Mouse (Mus musculus) liver, adult 10 weeks (tissue): ENCODE data around the gene Arhgef12. TPM values are rescaled to one million over a fixed set of nuclear protein-coding genes. Genes with fewer than 3 reads are reported as not detected.

Experiments used
- polyA plus RNA-seq: library from polyadenylated mRNA; stranded (reverse); fragments of 350-450 nt; fragmentation: Illumina TruSeq; extraction: RNeasy Lipid Tissue Mini Kit (QIAGEN cat#74804); gene quantifications from one replicate; pipeline ENCODE4 v1.2.3, GENCODE M21; 2014; ENCODE audit warnings: low read depth, low replicate concordance

The Arhgef12 gene
- polyA plus RNA-seq, result 37.4 TPM

DNA sequence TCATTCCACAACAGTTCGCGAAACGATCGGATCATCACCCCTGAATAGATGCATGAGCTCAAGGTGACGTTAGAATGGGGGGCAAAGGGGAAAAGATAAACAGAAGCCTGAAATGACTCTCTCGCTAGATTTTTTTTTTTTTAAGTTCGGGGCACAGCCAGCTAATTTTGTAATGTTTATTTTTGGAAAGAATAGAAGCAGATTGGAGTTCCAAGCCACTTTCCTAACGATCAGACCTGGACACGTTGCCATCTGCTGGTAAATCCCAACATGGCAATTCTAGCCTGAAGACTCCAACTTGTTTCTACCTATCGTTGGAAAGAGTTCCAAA is at the start of gene Arhgef12:
TSS of gene Arhgef12 (minus strand) at position 53 of the 331 bp plus-strand sequence.

DNA sequence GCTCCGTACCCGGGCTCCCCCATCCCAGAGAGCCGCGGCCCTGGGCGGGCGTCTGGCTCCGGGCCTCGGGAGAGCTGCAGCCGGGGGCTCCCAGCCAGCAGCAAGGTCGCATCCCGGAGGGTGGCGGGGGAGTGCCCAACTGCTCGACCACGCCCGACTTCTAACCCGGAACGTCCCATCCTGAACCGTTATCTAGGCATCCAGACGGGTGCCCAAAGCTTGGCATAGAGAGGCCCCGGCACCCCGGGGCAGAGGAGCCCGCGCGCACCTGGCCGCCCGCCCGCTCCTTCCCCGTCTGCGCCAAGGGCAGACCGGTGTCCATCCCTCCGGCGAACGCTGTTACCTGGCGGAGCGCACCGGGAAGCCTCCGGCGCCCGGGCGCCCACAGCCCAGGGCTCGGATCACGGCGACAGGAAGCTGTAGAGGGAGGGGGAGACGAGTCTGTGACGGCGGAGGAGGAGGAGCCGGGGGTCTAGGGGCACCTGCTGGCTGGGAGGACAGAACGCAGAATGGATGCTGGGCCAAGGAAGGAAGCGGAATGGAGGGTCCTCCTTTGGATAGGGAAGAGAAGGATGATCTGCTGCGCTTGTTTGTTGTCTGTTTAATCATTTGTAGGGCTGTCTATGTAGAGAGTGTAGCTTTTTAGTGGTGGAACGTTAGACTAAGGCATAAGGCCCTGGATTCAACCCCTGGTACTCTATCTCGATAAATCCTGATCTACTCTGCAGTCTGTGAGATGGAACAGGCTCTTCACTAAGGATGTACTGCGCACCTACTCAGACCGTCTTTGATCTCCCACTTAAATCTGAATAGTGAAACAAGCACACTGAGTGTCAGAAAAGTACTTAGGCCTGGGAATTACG is 9.3 kb upstream of the Arhgef12 start, which contains the start of gene Tmem136:
TSS of gene Tmem136 (minus strand) at position 437 of the 863 bp plus-strand sequence.

DNA sequence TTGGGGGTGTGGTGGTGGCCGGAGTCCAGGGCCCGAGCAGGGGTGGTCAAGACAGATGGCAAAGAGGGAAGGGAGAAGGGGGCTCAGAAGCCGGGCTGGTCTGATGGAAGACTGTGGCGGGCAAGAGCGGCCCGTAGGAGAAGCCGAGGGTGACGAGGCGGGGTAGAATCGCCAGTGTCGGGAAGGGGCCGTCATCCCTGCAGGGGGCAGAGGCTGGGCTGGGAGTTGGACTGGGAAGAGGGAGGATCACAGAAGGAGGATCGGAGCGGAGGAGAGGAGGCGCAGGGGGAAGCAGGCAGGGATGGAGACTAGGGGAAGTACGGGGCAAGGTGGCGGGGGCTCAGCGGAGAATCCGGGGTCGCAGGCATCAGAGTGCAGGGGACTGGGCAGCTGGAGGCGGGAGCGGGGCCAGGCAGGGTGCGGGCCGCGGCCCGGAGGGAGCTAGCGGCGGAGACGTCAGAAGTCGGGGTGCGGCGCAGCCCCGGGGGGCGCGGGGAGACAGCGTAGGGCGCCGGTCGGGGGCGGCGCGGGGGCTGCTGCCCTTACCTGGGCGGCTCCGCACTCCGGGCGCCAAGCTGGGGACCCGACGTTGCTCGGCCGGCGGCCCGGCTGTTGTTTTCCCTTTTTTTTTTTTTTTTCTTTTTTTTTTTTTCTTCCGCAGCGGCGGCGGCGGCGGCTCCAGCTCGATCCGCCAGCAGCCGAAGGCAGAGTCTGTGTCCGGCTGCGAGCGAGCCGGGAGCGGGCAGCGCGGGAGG is 163.1 kb downstream of the Arhgef12 start, which contains the start of gene Grik4:
TSS of gene Grik4 (minus strand) at position 713 of the 755 bp plus-strand sequence.

Other genes with a start within 250 kb of the Arhgef12 start
- gene Grik4, start 162.7 kb downstream of the Arhgef12 start, polyA plus RNA-seq, result not detected
- gene Tmem136, start 9.3 kb upstream of the Arhgef12 start, polyA plus RNA-seq, result 1.1 TPM
- gene Pou2f3, start 103.1 kb upstream of the Arhgef12 start, polyA plus RNA-seq, result not detected
- gene Oaf, start 132.7 kb upstream of the Arhgef12 start, polyA plus RNA-seq, result 26.0 TPM
- not detected for gene Trim29, start 203.6 kb upstream of the Arhgef12 start, polyA plus RNA-seq